Mouse (Mus musculus) gastrocnemius, adult 18-20 months (tissue): ENCODE data around the gene Asl. TPM values are rescaled to one million over a fixed set of nuclear protein-coding genes. Genes with fewer than 3 reads are reported as not detected.

Experiments
- DNase-seq: peaks from one replicate; pipeline ENCODE4 v3.0.0; 2021; ENCODE audit warnings: low spot score
- total RNA-seq, 2 experiments: library from RNA; stranded (reverse); gene quantifications; 2 replicates each; pipeline ENCODE4 v1.2.3; 2021

The Asl gene
- total RNA-seq, 2 experiments from 2014 or later = 8.8 to 12.4 TPM

DNA sequence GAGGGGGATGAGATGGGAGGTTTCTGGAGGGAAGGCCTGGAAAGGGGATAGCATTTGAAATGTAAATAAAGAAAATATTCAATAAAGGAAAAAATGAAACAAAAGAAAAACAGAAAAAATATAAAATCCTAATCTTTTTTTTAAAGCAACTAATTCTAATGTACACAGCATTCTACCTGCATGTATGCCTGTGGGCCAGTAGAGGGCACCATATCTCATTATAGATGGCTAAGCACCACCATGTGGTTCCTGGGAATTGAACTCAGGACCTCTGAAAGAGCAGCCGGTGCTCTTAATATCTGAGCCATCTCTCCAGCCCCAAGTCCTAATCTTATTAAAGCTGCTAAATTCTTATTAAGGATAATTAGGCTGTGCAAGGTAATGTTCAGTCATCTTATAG is 21.7 kb downstream of the Asl start:
- DNase-seq = no peak

DNA sequence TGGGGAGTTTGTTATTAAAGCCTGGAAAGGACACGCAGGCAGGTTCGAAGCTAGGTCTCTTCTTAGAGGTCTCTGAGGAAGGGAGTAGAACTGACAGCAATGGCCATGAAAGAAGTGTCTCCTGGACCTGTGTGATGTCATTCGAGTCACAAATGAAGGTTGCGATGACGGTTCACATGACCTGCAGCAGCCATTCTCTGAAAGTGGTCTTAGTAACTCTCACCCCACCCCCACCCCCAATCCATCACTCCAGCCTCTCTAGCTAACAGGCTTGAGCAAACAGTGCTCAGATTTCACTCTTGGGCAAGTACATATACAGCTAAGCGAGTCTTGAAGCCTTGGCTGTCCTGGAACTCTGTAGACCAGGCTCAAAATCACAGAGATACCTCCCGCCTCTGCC is 25.8 kb downstream of the Asl start:
- no peak for DNase-seq

GRCm38 (mm10) chr5:130002301-130003146 is 26.5 kb downstream of the Asl start, which contains the start of gene Gusb:
TSS of gene Gusb (minus strand) at chr5:130003049.
- DNase-seq = peak; percentile 85

- no peak for DNase-seq
These were observed 27.6 kb downstream of the Asl start for GRCm38 (mm10) chr5:130001356-130001987.

DNA sequence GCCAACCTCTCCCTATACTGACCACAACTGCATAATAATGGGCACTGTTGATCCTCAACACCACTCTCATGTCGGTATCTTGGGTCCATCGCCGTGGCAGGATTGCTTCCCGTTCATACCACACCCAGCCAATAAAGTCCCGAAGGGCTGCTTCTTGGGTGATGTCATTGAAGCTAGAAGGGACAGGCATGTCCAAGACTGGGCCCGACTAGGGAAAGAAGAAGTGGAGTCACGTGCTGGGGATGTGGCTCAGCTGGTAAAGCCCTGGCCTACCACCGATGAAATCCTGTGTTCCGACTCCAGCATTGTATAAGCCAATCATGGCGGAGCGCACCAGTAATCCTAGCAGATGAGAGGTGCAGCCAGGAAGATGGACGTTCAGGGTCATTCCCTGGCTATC is 28.3 kb downstream of the Asl start:
- peak; percentile 23 for DNase-seq

DNA sequence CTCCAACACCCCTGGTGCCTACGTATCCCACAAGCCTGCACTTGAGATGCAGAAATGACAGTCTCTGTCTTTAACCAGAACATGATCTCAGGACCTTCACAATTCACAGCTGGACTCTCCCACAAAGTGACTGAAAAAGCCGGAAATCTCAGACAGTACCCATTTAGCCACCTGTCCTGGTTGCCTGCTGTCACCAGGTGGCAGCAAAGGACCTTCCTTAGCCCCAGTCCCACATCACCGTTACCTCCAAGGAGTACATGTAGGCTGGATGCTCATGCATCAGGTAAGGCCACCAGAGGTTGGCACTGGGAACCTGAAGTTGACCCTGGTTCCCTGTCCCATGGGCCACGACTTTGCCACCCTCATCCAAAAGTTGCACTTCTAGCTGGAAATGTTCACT is 29.9 kb downstream of the Asl start:
- peak; percentile 38 for DNase-seq

- DNase-seq = no peak
These were observed 31.3 kb downstream of the Asl start for GRCm38 (mm10) chr5:129997700-129998099.

GRCm38 (mm10) chr5:129994989-129995388 is 34.1 kb downstream of the Asl start:
- DNase-seq = no peak

GRCm38 (mm10) chr5:129993374-129993773 is 35.7 kb downstream of the Asl start:
- no peak for DNase-seq

GRCm38 (mm10) chr5:129991898-129992297 is 37.1 kb downstream of the Asl start:
- no peak for DNase-seq

DNA sequence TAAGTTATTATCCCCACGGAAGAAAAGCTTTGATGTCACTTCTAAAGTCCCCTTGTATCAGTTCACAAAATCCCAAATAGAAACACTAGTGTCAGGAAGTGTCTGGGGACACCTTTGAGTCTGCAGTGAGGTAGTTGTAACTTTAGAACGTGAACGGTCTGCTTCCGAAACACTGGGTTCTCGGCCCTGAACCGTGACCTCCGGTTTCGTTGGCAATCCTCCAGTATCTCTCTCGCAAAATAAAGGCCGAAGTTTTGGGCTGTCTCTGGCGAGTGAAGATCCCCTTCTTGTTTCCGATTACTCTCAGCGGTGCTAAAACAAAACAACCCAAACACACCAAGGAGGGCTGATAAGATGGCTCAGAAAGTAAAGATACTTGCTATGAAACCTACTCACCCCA is 39.7 kb downstream of the Asl start:
- no peak for DNase-seq

DNA sequence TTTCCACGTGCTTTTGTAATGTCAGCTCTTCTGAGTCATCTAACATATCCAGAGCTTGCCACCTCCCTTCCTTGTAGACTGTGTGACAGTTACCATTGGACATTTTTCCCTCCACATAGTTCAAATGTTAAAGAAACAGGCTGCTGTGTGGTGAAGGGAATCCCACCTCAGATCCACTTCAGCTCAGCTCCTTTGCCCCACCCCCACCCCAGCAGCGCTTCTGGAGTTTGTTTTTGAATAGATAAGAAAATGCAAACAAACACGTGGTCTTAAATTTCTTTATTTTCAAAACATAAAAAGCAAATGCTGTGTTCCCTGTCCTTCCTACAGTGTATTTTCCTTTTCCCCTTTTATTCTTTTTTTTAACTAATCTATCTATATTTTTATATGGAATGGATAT is 48.8 kb downstream of the Asl start:
- DNase-seq = no peak

DNA sequence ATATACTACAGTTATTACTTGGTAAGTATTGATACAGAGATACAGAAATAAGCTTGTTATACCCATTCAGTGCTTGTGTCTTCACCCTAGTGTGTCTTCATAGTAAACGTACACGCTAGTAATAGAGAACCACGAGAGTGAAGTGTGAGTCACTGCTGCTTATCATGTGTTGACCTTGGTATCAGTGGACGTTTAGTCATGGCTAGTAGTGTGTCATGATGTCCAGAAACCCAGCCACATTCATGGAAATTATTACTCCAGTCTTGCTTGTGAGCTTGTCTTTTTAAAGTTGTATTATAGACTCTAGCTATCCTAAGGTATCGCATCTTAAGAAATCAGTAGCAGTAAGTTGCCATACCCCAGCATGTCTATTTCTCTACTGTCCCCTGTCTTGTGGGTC is 50.4 kb downstream of the Asl start:
- DNase-seq = no peak

GRCm38 (mm10) chr5:129977768-129978167 is 51.3 kb downstream of the Asl start:
- DNase-seq = no peak

GRCm38 (mm10) chr5:129974866-129975311 is 54.2 kb downstream of the Asl start:
- DNase-seq = no peak

GRCm38 (mm10) chr5:129974354-129974753 is 54.7 kb downstream of the Asl start:
- DNase-seq = no peak

GRCm38 (mm10) chr5:129971491-129971890 is 57.6 kb downstream of the Asl start:
- DNase-seq = no peak

DNA sequence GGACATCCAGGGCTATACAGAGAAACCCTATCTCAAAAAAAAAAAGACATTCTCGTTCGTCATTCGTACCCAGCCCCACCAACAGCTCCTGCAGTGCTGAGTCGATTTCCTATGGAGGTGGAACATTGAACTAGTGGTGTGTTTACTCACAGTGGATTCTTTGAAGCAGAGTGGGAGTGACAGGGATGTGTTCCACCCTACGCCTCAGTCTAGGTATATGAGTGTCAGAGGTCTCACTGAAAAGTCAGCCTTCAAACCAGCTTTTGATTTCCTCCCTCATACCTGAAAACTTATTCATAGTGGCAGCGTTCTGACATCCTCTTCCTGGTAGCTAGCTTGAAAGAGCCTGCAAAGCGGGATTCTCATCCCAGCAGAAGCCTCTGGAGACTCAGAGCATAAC is 60.6 kb downstream of the Asl start:
- DNase-seq = no peak

GRCm38 (mm10) chr5:129966448-129966847 is 62.6 kb downstream of the Asl start:
- no peak for DNase-seq

DNA sequence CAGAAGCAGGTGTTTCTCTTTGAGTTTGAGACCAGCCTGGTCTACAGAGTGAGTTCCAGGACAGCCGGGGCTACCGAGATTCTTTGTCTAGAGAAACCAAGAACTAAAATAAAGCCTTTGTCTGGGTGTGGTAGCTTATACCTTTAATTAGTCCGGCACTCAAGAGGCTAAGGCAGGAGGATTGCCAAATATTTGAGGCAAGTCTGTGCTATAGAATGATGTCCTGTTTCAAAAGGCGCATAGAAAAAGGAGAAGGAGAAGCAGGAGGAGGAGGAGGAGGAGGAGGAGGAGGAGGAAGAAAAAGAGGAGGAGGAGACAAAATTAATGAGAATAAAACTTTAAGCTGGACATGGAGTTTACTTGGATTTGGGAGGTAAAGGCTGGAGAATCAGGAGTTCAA is 65.8 kb downstream of the Asl start:
- DNase-seq = no peak
